Mouse (Mus musculus): ENCODE results near the gene Gm3404. TPM values are rescaled to one million over a fixed set of nuclear protein-coding genes. Genes with fewer than 3 reads are reported as not detected.

Gene Gm3404
- polyA plus RNA-seq, 2 experiments = not detected

GRCm38 (mm10) chr5:146576668-146577067 is 51.1 kb downstream of the Gm3404 start:
- Histone ChIP-seq H3K36me3 (replicated peaks; ENCODE audit: control insufficient read depth, insufficient read depth, low read depth) (no peaks in the 10 kb centered on the region), H3K27me3 (ENCODE audit: control insufficient read depth, insufficient read depth, low read length) (no peaks in the 10 kb centered on the region), H3K9me3 (ENCODE audit: control insufficient read depth, low read length) (no peaks in the 10 kb centered on the region), H3K27ac (no peak overlapping the region), H3K9ac (replicated peaks) (no peak overlapping the region), H3K4me2 (ENCODE audit: low read depth) (no peak overlapping the region), H3K4me3 (ENCODE audit: insufficient read depth in 1 of 2, low read depth in 2 of 2, low read length in 2 of 2) (no peak overlapping the region), H3K4me1 (replicated peaks; ENCODE audit: control insufficient read depth in 2 of 2, insufficient read depth in 2 of 2, low read length in 1 of 2) (no peaks in the 10 kb centered on the region)
- TF ChIP-seq EP300 (IDR thresholded peaks at IDR 0.05; ENCODE audit: low read depth) (no peak), CTCF (IDR thresholded peaks at IDR 0.05; ENCODE audit: low read depth) (peak; percentile 33; the same call in 1 of the 2 replicates)
- DNase-seq (ENCODE audit: low read depth in 3 of 3, low spot score in 3 of 3) (no peak), ATAC-seq (ENCODE audit: insufficient read depth) (no peak)
- 74% methylated on average over 3 of the region's 3 CpGs for WGBS (ENCODE audit: insufficient replicate concordance)

Other genes with a start within 250 kb of the Gm3404 start
- 0.06 and 0.07 TPM in 2 replicates for gene Wasf3, start 140.8 kb upstream of the Gm3404 start, polyA plus RNA-seq (2012; rRNA removed)
- gene Wasf3, start 140.8 kb upstream of the Gm3404 start, polyA plus RNA-seq (2014; fragmentation: Nextera tagmentation; extraction: Ambion mirVana) = 0.04 TPM in 2 replicates
- gene Gm6408, start 43.8 kb upstream of the Gm3404 start, polyA plus RNA-seq (2012; rRNA removed) = not detected in 2 replicates
- gene Gm6408, start 43.8 kb upstream of the Gm3404 start, polyA plus RNA-seq (2014; fragmentation: Nextera tagmentation; extraction: Ambion mirVana) = not detected in 2 replicates
- gene Gm6370, start 34.4 kb upstream of the Gm3404 start, polyA plus RNA-seq (2012; rRNA removed) = not detected in 2 replicates
- gene Gm6370, start 34.4 kb upstream of the Gm3404 start, polyA plus RNA-seq (2014; fragmentation: Nextera tagmentation; extraction: Ambion mirVana) = not detected in 2 replicates
- not detected in 2 replicates for gene 4930449I24Rik, start 23.4 kb upstream of the Gm3404 start, polyA plus RNA-seq (2012; rRNA removed)
- not detected in 2 replicates for gene 4930449I24Rik, start 23.4 kb upstream of the Gm3404 start, polyA plus RNA-seq (2014; fragmentation: Nextera tagmentation; extraction: Ambion mirVana)
- not detected in 2 replicates for gene Gm3402, start 11.7 kb upstream of the Gm3404 start, polyA plus RNA-seq (2012; rRNA removed)
- not detected in 2 replicates for gene Gm3402, start 11.7 kb upstream of the Gm3404 start, polyA plus RNA-seq (2014; fragmentation: Nextera tagmentation; extraction: Ambion mirVana)
- not detected in 2 replicates for gene Gm3409, start 11.8 kb downstream of the Gm3404 start, polyA plus RNA-seq (2012; rRNA removed)
- not detected in 2 replicates for gene Gm3409, start 11.8 kb downstream of the Gm3404 start, polyA plus RNA-seq (2014; fragmentation: Nextera tagmentation; extraction: Ambion mirVana)
- not detected in 2 replicates for gene Gm3415, start 30.3 kb downstream of the Gm3404 start, polyA plus RNA-seq (2012; rRNA removed)
- gene Gm3415, start 30.3 kb downstream of the Gm3404 start, polyA plus RNA-seq (2014; fragmentation: Nextera tagmentation; extraction: Ambion mirVana) = not detected in 2 replicates
- 0.99 and 1.6 TPM in 2 replicates for gene Gpr12, start 59.4 kb downstream of the Gm3404 start, polyA plus RNA-seq (2012; rRNA removed)
- gene Gpr12, start 59.4 kb downstream of the Gm3404 start, polyA plus RNA-seq (2014; fragmentation: Nextera tagmentation; extraction: Ambion mirVana) = 0.05 and 0.23 TPM in 2 replicates